In the genomic region with DNA sequence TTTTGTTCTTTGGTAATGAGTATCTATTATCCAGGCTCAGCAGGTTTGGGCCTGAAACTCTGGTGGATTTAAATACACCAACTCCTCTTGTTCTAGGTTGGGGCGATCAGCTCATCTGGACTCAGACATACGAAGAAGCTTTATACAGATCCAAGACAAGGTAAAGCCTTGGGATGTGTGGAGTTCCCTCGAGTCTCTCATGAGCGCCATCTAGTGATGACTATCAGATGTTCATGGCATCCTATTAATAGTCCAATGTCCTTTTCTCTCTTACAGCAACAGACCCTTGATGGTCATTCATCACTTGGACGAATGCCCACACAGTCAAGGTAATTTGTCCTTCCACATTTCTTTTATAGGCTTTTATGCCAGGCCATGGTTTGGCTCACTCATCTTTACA, we compare ENCODE assay signal across 9 mouse cellular contexts. TPM values are rescaled to one million over a fixed set of nuclear protein-coding genes. Genes with fewer than 3 reads are reported as not detected.
DNase-seq lines count a peak whose midpoint lies in the region; ATAC-seq lines count a peak whose summit lies in the region.
"Had no signal": no experiment of that assay in that cellular context is flagged by ENCODE, and none has a peak within 500 bp of the region (broad histone marks: within the 10 kb centered on the region; RNA-seq: fewer than 3 reads in every experiment).

No protein-coding gene starts in this region.

- no peaks in the 10 kb centered on the region for H3K9me3 ChIP-seq in embryonic facial prominence, embryonic 11.5 days (replicated peaks; ENCODE audit: control insufficient read depth, low read length)
- no peaks in the 10 kb centered on the region for H3K9me3 ChIP-seq in embryonic facial prominence, embryonic 10.5 days
- no peaks in the 10 kb centered on the region for H3K9me3 ChIP-seq in midbrain, embryonic 12.5 days
- no peaks in the 10 kb centered on the region for H3K9me3 ChIP-seq in midbrain, embryonic 15.5 days

- no peak overlapping the region for H3K9ac ChIP-seq in embryonic facial prominence, embryonic 11.5 days (replicated peaks; ENCODE audit: low read length)
- no peak overlapping the region for H3K9ac ChIP-seq in midbrain, embryonic 12.5 days (replicated peaks)
- no peak overlapping the region for H3K9ac ChIP-seq in midbrain, embryonic 15.5 days

- H3K36me3 ChIP-seq in embryonic facial prominence, embryonic 11.5 days (replicated peaks; ENCODE audit: control insufficient read depth, insufficient read depth, low read depth, low read length), result no peaks in the 10 kb centered on the region
- H3K36me3 ChIP-seq in embryonic facial prominence, embryonic 10.5 days (replicated peaks), result no peaks in the 10 kb centered on the region
- H3K36me3 ChIP-seq in midbrain, embryonic 12.5 days, result no peaks in the 10 kb centered on the region
- no peaks in the 10 kb centered on the region for H3K36me3 ChIP-seq in midbrain, embryonic 15.5 days (replicated peaks)

- ATAC-seq in embryonic facial prominence, embryonic 11.5 days (replicated peaks; ENCODE audit: insufficient number of reproducible peaks, low FRiP score, low TSS enrichment, low read depth), result no peak
- peak; percentile 27; the same call in 1 of the 2 replicates for ATAC-seq in midbrain, embryonic 12.5 days (ENCODE audit: low FRiP score, low read depth)
- no peak for ATAC-seq in midbrain, embryonic 15.5 days (replicated peaks)

- H3K4me2 ChIP-seq in embryonic facial prominence, embryonic 11.5 days (ENCODE audit: low read depth, low read length), result no peak overlapping the region
- H3K4me2 ChIP-seq in midbrain, embryonic 12.5 days (replicated peaks), result no peak overlapping the region
- no peak overlapping the region for H3K4me2 ChIP-seq in midbrain, embryonic 15.5 days

- no peak overlapping the region for H3K27ac ChIP-seq in embryonic facial prominence, embryonic 11.5 days (replicated peaks; ENCODE audit: low read depth, low read length)
- no peak overlapping the region for H3K27ac ChIP-seq in embryonic facial prominence, embryonic 10.5 days (replicated peaks)
- no peak overlapping the region for H3K27ac ChIP-seq in midbrain, embryonic 12.5 days (replicated peaks)
- no peak overlapping the region for H3K27ac ChIP-seq in midbrain, embryonic 15.5 days

- no peaks in the 10 kb centered on the region for H3K27me3 ChIP-seq in embryonic facial prominence, embryonic 11.5 days (ENCODE audit: control insufficient read depth, insufficient read depth, low read length)
- no peaks in the 10 kb centered on the region for H3K27me3 ChIP-seq in embryonic facial prominence, embryonic 10.5 days (replicated peaks; ENCODE audit: low read depth, poor library complexity, severe bottlenecking)
- H3K27me3 ChIP-seq in midbrain, embryonic 12.5 days, result no peaks in the 10 kb centered on the region
- no peaks in the 10 kb centered on the region for H3K27me3 ChIP-seq in midbrain, embryonic 15.5 days (replicated peaks)

- H3K4me3 ChIP-seq in embryonic facial prominence, embryonic 11.5 days (ENCODE audit: low read depth, low read length), result no peak overlapping the region
- H3K4me3 ChIP-seq in embryonic facial prominence, embryonic 10.5 days, result no peak overlapping the region
- no peak overlapping the region for H3K4me3 ChIP-seq in midbrain, embryonic 12.5 days
- H3K4me3 ChIP-seq in midbrain, embryonic 15.5 days, result no peak overlapping the region

- DNase-seq in embryonic facial prominence, embryonic 11.5 days (ENCODE audit: low spot score), result peak; percentile 75
- DNase-seq in embryonic facial prominence, embryonic 10.5 days (ENCODE audit: low spot score), result no peak
- DNase-seq in cerebellum, adult 11 months, result peak; percentile 9
- DNase-seq in forelimb bud, embryonic 11.5 days (ENCODE audit: low read depth, low spot score), result peak; percentile 60
- DNase-seq in lung, postnatal 10 days, result peak; percentile 60
- no peak for DNase-seq in testis, postnatal 14 days (ENCODE audit: low spot score)

- 32% methylated on average over 5 of the region's 5 CpGs for WGBS in embryonic facial prominence, embryonic 11.5 days
- 36% methylated on average over 5 of the region's 5 CpGs for WGBS in embryonic facial prominence, embryonic 10.5 days
- WGBS in midbrain, embryonic 12.5 days, result 37% methylated on average over 5 of the region's 5 CpGs
- WGBS in midbrain, embryonic 15.5 days, result 38% methylated on average over 5 of the region's 5 CpGs

- H3K4me1 ChIP-seq in embryonic facial prominence, embryonic 11.5 days (ENCODE audit: control insufficient read depth, insufficient read depth, low read length), result no peaks in the 10 kb centered on the region
- H3K4me1 ChIP-seq in embryonic facial prominence, embryonic 10.5 days, result peaks cover 9% of the 10 kb centered on the region; the same call in 1 of the 2 replicates
- H3K4me1 ChIP-seq in midbrain, embryonic 12.5 days, result peaks cover 12% of the 10 kb centered on the region; the same call in 1 of the 2 replicates
- H3K4me1 ChIP-seq in midbrain, embryonic 15.5 days, result 0 out of 2 replicates have a peak, but pooled peaks cover 6% of the 10 kb centered on the region

RNA-seq across cellular contexts. Expression of a gene that starts 3.1 kb away (rescaled TPM):
- polyA plus RNA-seq in embryonic facial prominence, embryonic 11.5 days (2014; fragmentation: Nextera tagmentation; extraction: Ambion mirVana), result not detected in 2 replicates
- polyA plus RNA-seq in embryonic facial prominence, embryonic 10.5 days (2016; fragmentation: Nextera tagmentation; extraction: Ambion mirVana), result not detected in 2 replicates
- not detected in 2 replicates for polyA plus RNA-seq in midbrain, embryonic 12.5 days (2016; fragmentation: Nextera tagmentation; extraction: Ambion mirVana)
- 2.0 TPM in 1 of 2 replicates, not detected in the other for polyA plus RNA-seq in midbrain, embryonic 15.5 days (2015; fragmentation: Nextera tagmentation; extraction: Ambion mirVana)
- polyA plus RNA-seq: C2C12 had no signal

RNA-seq across cellular contexts. Expression of a gene that starts 46.5 kb away (rescaled TPM):
- polyA plus RNA-seq in embryonic facial prominence, embryonic 11.5 days (2014; fragmentation: Nextera tagmentation; extraction: Ambion mirVana), result 87.2 and 94.7 TPM in 2 replicates
- polyA plus RNA-seq in embryonic facial prominence, embryonic 10.5 days (2016; fragmentation: Nextera tagmentation; extraction: Ambion mirVana), result 105 and 112 TPM in 2 replicates
- polyA plus RNA-seq in midbrain, embryonic 12.5 days (2016; fragmentation: Nextera tagmentation; extraction: Ambion mirVana), result 258 and 264 TPM in 2 replicates
- polyA plus RNA-seq in midbrain, embryonic 15.5 days (2015; fragmentation: Nextera tagmentation; extraction: Ambion mirVana), result 391 and 416 TPM in 2 replicates

Comparison
In these comparisons a context has a peak if more than half of its experiments do, and no peak if none do; other contexts are left out.
1. DNase-seq: peak in embryonic facial prominence, embryonic 11.5 days (single experiment), cerebellum, adult 11 months (single experiment), forelimb bud, embryonic 11.5 days (single experiment) and lung, postnatal 10 days (single experiment); none in embryonic facial prominence, embryonic 10.5 days (single experiment) and testis, postnatal 14 days (single experiment).